Mouse (Mus musculus): Measurements from ENCODE around the gene D8Ertd738e. TPM values are rescaled to one million over a fixed set of nuclear protein-coding genes. Genes with fewer than 3 reads are reported as not detected.

D8Ertd738e gene
- total RNA-seq, 4 experiments from 2014 or later: 165 to 232 (median 189) TPM

DNA sequence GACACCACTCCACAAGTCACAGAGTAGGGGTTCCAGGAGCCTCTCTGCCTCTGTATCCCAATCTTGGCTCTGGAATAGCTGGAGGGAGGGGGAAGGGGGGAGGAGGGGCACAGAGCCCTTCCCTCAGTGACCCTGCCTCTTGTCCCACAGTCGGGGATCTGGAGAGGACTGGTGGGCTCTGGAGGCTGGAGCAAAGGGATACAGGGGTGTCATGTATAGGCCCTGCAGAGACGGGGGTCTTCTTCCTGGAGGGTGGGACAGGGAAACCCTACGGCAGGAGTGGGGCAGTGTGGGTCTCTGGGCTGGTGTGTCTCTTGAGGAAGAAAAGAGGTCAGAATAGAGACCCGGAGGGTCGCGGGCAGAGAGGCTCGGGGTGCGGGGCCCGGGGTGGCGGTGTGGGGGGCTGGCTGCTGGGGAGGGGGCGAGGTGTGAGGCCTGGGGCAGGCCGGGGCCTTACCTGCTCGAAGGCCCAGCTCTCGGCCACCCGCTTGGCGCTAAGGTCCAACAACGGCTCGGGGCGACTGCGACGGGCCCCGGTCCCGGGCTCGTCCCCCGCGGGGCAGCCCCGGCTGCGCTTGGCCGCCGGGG, 13.0 kb downstream of the D8Ertd738e start:
- no peak for DNase-seq (ENCODE audit: low spot score)

DNA sequence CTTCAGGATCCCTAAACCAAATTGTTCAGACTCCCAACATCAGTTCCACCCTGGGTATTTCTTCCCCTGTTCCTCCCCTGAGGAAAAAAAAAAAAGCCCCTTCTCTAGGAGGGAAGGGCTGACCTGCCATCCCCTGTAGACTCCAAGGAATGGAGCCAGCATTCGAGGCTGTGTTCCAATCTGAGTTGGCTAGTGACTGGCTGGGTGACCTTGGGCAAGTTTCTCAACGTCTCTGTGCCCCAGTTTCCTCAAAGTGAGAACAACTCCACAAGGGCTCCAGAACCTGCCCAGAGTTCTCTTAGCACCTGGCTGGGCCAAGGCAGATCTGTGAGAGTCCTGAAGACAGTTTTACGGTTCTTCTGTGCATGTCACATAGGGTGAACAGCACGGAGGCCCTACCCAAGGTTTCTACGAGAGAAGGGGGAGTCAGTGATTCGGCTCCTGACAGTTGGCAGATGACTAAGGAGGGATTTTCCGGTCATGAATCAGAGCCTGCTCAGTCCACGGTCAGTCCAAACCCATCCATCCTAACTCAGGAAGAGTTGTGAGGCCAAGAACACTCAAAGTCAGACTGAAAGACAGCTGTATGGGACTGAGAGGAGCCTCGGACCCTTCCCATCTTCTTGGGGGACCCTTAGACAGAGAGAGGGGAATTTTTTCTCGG, 13.6 kb downstream of the D8Ertd738e start:
- no peak for DNase-seq (ENCODE audit: low spot score)

DNA sequence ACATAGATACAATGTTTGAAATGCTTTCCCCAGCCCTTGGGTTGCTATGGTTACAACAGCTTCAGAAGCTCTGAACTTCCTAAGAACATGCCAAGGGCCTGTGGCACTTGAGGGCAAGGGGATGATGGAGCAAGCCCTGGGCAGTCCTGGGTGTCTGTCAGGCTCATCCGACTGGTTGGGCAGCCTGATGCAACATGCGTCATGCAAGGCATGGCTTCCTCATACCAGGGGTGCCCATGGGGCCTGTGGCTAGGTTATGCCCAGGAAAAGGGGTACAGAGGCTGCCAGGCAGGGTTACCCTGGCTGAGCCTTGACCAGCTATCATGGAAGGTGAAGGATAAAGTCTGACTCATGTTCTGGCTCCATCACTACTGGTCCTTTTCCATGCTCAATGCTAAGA, 16.5 kb downstream of the D8Ertd738e start:
- DNase-seq (ENCODE audit: low spot score): no peak

DNA sequence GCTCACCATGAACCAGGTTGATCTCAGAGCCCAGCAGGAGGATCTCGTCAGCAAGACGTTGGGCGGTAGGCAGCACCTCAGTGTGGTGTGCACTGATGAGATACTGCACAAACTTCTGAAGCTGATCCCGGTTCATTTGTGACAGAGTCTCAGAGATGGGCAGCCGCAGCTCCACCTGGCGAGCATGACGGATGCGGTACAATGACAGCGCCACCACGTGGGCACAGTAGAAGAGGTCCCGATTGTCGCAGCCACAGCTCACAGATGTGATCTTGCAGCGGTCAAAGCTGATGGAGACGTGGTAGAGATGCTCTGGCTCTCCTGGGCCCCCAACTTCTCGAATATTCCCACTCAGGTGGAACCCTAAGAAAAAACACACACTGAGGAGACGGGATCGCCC, 18.8 kb downstream of the D8Ertd738e start:
- no peak for DNase-seq (ENCODE audit: low spot score)

DNA sequence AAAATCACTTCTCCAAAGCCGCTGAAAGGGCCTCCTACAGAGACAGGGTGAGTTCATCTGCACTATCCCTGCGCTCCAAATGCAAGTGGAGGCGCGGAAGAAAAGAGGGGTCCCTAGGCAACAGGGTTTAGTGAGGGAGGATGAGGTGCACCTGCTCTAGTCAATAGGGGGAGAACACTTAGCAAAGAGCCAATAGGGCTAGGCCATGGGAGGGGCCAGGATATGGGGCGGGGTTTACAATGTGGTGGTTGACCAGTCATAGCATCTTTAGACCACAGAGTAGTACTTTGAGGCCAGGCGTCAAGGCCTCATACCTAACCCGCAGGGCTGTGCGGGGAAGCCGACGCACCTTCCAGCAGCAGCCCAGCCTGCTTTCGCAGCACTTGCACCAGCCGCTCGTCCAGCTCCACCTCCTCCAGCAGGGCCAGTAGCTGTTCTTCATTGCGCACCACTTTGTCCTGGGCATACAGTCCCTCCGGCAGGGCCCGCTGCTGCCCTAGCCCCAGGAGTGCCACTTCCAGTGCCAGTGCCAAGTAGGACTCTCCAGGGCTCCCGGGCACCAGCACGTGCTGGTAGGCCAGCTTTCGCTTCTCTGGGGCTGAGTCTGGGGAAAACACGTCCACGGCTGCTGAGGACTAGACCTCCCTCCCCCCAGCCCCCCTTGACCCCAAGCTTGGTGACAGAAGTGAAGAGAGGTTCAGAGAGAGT, 26.0 kb downstream of the D8Ertd738e start:
- DNase-seq (ENCODE audit: low spot score): no peak

DNA sequence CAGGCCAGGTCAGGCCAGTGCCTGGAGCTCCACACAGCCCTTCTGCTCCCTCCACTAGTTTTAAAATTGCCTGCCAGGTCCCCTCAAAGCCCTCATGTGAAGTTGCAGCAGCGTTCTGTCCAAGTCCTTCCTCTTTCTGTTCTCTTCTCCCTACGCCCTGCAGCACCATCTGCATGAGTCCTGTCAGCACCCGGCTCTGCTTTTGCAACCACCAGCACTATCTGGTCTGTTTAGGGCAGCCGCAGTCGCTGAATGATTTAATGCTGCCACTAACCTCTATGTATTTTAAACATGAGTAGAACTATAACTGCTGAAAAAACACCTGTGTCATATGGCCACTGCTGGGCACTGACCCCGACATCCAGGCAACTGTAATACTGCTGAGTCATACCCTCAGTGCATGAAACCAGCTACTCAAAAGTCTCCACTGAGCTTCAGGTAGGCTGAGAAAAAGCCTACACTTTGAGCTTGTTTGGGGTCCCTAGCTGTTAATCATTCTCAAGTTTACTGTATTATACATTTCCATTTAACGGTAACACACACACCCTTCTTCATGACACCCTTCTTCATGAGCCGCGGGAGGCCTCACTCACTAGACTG, 26.9 kb downstream of the D8Ertd738e start:
- DNase-seq (ENCODE audit: low spot score): no peak

DNA sequence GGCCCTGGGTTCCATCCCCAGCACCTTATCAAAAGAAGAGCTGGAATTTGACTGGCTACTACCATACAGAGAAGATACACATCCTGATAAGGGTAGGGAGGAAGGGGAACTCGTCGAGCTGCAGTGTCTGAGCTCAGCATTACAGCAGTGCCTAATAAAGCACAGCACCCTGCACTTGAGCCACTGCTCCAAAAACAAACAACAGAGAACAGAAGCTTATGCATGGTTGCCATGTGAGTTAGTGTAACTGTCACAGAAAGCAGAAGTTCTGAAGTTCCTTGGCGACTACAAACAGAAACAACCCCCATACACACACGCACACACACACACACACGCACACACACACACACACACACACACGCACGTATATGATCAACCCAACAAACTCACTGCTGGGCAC, 29.4 kb downstream of the D8Ertd738e start:
- no peak for DNase-seq (ENCODE audit: low spot score)

DNA sequence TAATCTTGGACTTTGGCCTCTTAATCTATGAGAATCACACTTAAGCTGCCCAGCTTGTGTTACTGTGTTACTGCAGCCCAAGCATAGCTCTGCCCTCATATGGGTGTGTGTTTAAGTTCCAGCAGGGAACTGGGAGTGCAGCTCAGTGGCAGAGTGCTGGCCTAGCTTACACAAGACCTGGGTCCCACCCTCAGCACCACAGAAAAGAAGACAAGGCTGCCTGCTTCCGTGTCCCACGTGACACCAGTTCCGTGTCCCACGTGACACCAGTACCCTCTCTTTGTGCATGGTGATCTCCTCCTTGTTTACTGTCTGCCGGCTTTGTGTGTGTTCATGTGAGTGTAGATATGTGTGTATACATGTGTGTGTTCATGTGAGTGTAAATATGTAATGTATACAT, 31.4 kb downstream of the D8Ertd738e start:
- no peak for DNase-seq (ENCODE audit: low spot score)

DNA sequence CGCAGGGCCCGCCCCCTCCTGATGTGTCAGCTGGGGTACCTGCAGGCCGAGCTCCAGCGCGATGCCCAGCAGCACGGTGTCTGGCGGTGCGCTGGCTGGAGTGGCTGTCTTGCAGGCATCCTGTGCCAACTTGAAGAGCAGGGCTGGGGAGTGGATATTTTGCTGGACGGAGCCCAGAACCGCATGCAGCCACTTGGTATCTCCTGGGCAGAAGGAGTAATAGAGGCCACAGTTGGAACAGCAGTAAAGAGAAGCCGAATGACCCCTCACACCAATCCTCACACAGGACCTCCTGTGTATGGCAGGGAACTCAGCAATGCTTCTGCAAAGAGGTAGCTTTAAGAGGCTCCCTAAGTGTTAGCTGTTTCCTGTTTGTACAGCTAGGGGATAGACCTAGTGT, 32.3 kb downstream of the D8Ertd738e start:
- no peak for DNase-seq (ENCODE audit: low spot score)

DNA sequence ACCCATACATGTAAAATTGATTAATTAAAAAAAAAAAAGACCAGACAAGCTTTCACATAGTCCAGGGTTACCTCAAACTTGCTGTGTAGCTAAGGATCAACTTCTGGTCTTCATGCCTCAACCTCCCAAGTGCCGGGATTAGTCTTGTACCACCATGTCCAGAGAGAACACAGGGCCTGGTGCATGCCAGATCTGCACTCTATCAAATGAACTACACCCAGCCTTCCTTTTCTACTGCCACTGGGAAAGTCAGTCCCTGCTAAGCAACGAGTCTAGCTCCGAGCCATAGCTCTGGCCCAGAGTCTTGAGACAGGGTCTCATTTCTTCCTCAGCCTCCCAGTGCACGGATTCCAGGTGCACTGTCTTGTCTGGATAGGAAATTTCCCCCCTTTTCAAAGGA, 36.2 kb downstream of the D8Ertd738e start:
- no peak for DNase-seq (ENCODE audit: low spot score)

DNA sequence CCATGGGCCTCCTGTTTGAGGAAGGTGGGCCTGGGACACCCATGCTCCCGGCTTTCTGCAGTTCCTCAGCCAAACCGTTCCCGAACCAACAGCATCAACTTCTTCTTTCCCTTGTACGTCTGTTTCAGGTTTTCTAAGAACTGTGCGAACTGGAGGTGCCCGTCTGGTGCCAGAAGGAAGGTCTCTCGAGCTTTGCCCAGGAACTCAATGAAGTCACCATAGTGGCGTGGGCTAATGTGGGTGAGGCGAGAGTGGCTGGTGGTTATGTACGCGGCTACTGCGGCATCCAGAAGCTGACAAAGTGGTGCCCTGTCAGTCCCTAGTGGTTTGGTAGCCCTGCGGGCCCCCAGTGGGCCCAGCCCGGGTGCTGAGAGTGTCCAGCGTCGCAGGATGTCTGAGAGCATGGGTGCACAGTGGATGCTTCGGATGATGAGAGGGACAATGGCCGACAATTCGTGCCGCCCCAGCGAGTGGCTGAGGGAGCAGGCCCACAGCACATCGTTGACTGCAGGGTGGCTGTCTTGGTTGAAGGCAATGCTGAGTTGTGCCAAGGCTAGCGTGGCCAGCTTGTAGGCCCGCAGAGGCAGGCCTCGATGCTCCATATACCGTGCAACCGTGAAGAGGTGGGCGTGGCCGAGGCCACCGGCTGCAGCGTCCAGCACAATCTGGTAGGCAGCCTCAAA, 37.5 kb downstream of the D8Ertd738e start:
- DNase-seq (ENCODE audit: low spot score): no peak

DNA sequence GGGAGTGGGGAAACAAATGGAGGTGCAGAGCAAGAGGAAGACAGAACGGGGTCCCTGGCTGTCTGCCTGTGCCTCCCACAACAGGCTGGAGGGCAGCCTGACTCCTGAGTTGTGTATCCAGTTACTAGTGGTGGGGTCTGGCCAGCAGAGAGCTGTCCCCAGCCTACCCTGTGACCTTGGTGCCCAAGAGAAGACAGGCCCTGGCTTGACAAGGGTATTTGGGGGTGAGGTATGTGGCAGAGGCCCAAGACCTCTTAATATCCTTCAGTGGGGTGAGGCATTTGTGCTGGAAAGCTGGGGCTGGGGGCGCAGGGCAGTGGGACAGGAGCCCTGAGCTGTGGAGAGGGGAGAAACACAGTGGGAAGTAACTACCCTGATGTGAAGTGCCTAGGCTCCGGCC, 38.3 kb downstream of the D8Ertd738e start:
- DNase-seq (ENCODE audit: low spot score): no peak

DNA sequence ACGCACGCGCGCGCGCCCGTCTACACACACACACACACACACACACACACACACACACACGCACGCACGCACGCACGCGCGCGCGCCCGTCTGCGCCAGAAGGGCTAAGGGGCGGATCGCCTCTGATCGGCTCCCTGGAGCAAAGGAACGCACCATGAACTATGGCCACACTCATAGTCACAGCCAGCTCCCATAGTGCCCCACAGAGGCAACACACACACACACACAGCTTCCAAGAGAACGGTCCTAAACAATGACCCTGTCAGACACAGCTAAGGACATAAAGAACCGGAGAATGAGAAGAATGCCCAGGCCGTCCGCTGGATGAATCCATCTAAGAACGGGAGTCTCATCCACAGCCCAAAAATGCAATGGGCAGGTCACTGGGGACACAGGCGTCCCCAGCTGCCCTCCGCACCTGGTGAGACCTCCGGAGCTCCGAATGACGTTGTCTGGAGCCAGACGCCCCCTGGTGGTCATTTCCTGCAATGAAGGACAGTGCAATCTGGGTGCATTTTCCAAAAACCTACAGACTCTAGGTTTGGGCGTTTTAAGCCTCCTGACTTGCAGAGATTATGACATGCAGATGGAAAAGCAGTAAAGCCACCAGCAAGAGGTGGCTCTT, 39.2 kb downstream of the D8Ertd738e start:
- DNase-seq (ENCODE audit: low spot score): peak; percentile 84

DNA sequence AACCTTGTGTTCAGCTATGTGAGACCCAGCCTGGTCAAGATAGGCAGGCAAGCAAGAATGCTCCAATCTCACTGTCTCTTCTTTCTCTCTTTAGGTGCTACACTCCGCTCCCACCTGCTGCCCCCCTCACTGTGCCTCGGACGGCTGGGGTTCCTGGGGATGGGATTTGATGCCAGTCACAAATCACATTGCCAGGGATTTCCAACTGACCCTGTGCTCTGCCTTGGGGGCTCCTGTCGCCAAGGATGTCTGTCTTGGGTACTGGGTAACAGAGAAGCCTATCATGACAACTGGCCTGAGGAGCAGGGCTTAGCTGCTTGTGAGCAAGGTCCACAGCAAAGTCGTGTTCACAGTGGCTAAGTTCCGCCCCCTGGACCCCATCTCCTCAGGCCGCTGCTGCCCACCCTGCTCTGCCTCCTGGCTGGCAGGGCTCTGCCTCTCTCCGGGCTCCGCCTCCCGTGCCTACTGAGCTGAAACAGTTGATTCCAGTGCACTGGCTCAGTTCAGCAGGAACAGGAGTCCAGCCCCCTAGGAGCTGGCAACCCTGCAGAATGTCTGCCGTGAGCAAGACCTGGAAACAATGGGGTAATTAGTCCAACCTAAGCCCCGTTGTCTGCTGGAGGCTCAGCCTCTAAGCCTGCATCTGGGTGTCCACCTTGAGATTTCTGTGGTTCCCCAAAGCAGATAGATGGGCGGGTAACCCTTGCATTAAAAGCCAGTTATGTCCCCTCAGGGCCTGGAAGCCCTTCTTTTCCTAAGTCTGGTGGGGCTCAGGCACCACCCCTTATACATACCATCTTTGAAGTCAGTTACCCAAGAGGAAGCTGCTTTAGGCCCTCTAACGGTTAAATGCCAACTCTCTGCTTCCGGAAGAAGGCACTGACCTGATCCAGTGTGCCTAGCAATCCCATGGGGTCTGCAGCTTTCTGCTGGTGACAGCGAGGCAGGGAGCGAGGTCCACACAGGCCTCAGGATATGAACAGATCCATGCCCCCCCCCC, 40.8 kb downstream of the D8Ertd738e start:
- no peak for DNase-seq (ENCODE audit: low spot score)

DNA sequence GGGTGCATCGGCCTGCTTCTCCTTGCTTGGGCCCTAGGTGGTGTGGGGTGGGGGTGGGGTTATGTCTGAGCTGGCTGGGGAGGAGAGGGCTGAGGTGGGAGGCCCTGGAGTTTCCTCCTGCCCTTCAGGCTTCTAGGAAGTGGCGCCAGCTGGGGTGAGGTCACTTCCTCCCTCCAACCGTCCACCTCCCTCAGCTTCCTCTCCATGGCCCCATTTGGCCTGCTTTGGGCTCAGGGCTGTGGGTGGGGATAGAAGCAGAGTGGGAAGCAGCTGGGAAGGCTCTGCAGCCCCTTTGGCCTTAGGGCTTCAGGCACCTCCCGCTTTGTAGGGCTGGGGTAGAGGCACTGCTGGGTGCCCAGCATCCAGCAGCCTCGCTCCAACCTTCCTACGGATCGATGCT, 41.7 kb downstream of the D8Ertd738e start:
- DNase-seq (ENCODE audit: low spot score): peak; percentile 83

DNA sequence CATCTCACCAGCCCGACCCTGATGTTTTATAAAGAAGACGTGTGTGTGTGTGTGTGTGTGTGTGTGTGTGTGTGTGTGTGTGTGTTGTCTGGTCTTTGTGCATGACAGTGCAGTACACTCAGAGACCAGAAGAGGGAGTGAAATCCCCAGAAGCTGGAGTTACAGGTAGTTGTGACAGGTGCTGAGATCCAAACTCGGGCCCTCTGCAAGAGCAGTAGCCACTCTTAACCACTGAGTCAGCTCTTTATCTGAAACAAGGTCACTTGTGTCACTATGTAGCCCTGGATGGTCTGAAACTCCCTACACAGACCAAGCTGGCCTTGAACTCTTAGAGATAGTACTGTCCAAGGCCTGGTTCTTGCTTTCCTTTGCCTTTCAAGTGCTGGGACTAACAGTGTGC, 42.9 kb downstream of the D8Ertd738e start:
- no peak for DNase-seq (ENCODE audit: low spot score)

DNA sequence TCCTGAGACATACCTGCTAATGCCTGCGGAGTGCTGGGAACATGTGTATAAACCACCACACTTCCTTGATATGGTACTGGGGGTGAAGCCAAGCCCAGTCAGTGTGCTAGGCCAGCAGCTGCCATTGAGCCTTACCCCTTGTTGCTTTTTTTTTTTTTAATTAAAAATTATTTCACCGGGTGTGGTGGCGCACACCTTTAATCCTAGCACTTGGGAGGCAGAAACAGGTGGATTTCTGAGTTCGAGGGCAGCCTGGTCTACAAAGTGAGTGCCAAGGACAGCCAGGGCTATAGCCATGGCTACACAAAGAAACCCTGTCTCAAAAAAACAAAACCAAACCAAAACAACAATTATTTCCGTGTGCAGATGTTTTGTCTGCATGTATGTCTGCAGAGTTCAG, 44.4 kb downstream of the D8Ertd738e start:
- no peak for DNase-seq (ENCODE audit: low spot score)

DNA sequence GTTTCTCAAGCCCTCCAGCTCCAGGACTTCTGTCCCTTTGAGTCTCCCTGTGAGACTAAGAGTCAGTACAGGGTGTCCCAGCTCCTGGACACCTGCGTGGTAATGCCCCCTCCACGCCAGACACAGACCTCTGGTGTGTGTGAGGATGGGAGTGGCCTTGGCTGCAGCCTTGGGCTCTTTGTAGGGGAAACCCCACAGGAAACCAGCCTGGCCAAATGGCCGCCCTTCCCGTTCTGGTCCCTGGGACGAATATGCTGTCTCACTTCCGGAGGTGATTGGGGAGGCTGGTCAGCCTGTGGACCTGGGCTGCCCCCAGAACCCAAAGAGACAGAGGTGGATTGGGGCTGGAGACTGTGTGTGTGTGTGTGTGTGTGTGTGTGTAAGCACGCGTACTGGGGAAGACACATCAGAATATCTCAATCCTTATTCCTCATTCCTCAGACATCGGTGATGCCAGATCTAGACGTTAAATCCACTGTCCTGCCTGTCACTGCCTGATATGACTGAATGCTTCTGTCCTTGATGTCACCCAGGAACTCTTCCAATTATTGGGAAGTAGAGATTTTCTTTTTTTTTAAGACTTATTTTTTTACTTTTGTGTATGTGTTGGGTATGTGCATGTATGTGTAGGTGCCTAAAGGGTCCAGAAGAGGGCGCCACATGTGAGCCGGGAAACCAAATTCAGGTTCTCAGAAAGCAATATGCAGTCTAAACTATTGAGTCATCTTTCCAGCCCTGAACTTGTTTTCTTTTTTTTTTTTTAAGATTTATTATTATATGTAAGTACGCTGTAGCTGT, 45.3 kb downstream of the D8Ertd738e start:
- DNase-seq (ENCODE audit: low spot score): peak; percentile 93
